Mouse (Mus musculus) MEL (cell line): Measurements from ENCODE around the gene Zfp54. TPM values are rescaled to one million over a fixed set of nuclear protein-coding genes. Genes with fewer than 3 reads are reported as not detected.
"Not testable (repeated sequence)": the region's sequence is repeated elsewhere in the genome, so short reads cannot be mapped to it uniquely, and the experiment has no call there.

Source experiments
- DNase-seq: peaks from one replicate; pipeline ENCODE4 v3.0.0; 2011; ENCODE audit warnings: low read depth, low spot score
- H3K27ac ChIP-seq: 2 replicates; pipeline ENCODE4 v1.5.1; 2012; ENCODE audit warnings: low read depth, mild to moderate bottlenecking, control low read depth, low read length, moderate library complexity; ENCODE audit not compliant: control insufficient read depth
- H3K27me3 ChIP-seq, 2 experiments: fragments of 150-350 bp in 1 of 2; sonication (generic) in 1 of 2; 2 replicates each; pipeline ENCODE4 v1.6.1; 2012; ENCODE audit warnings: low read length in 2 of 2, mild to moderate bottlenecking in 2 of 2, improper control_type of control experiment in 1 of 2, moderate library complexity in 1 of 2; ENCODE audit not compliant: insufficient read depth in 2 of 2, control insufficient read depth in 1 of 2
- H3K36me3 ChIP-seq, 2 experiments: 2 replicates each; pipeline ENCODE4 v1.6.1; 2012 to 2014; ENCODE audit warnings: low read length in 2 of 2, improper control_type of control experiment in 1 of 2, inconsistent platforms in 1 of 2, mild to moderate bottlenecking in 1 of 2; ENCODE audit not compliant: insufficient read depth in 2 of 2, control insufficient read depth in 1 of 2
- H3K4me1 ChIP-seq, 2 experiments: fragments of 150-350 bp in 1 of 2; sonication (generic) in 1 of 2; 2 replicates each; pipeline ENCODE4 v1.6.1; 2012; ENCODE audit warnings: low read length in 2 of 2, improper control_type of control experiment in 1 of 2, mild to moderate bottlenecking in 1 of 2; ENCODE audit not compliant: insufficient read depth in 2 of 2, control insufficient read depth in 1 of 2
- H3K4me3 ChIP-seq, 2 experiments: fragments of 150-350 bp in 1 of 2; sonication (generic) in 1 of 2; 2 replicates each; pipeline ENCODE4 v1.5.1; 2012; ENCODE audit warnings: low read depth in 2 of 2, low read length in 2 of 2, mild to moderate bottlenecking in 2 of 2, moderate library complexity in 2 of 2, control low read depth in 1 of 2, improper control_type of control experiment in 1 of 2; ENCODE audit not compliant: control insufficient read depth in 1 of 2, insufficient read depth in 1 of 2
- H3K79me2 ChIP-seq: 2 replicates; pipeline ENCODE4 v1.6.1; 2012; ENCODE audit warnings: mild to moderate bottlenecking, low read length, moderate library complexity; ENCODE audit not compliant: control insufficient read depth, poor library complexity, insufficient read depth
- H3K9ac ChIP-seq: 2 replicates; pipeline ENCODE4 v1.6.1; 2012; ENCODE audit warnings: low read depth, mild to moderate bottlenecking, control low read depth, low read length, moderate library complexity; ENCODE audit not compliant: control insufficient read depth, poor library complexity, severe bottlenecking
- H3K9me3 ChIP-seq: fragments of 150-350 bp; sonication (generic); replicated peaks from 2 replicates; pipeline ENCODE4 v1.6.1; 2012; ENCODE audit warnings: mild to moderate bottlenecking, low read length, improper control_type of control experiment, moderate library complexity; ENCODE audit not compliant: insufficient read depth
- BHLHE40 ChIP-seq: IDR thresholded peaks from 2 replicates; pipeline ENCODE4 v1.6.1; 2012; ENCODE audit warnings: low read depth, mild to moderate bottlenecking, inconsistent platforms, low read length, improper control_type of control experiment, borderline replicate concordance
- CHD2 ChIP-seq: IDR thresholded peaks from 2 replicates; pipeline ENCODE4 v1.6.1; 2011; ENCODE audit warnings: low read length, improper control_type of control experiment
- CTCF ChIP-seq, 3 experiments: IDR thresholded peaks in 2 of 3; conservative IDR thresholded peaks in 1 of 3; 2 replicates each; pipeline ENCODE4 v1.5.1; 2011 to 2012; ENCODE audit warnings: low read length in 3 of 3, low read depth in 2 of 3, mild to moderate bottlenecking in 2 of 3, improper control_type of control experiment in 1 of 3, inconsistent platforms in 1 of 3, mixed read lengths in 1 of 3, moderate library complexity in 1 of 3; ENCODE audit not compliant: control insufficient read depth in 1 of 3, insufficient read depth in 1 of 3, poor library complexity in 1 of 3, severe bottlenecking in 1 of 3
- GATA1 ChIP-seq: IDR thresholded peaks from 2 replicates; pipeline ENCODE4 v1.6.1; 2011; ENCODE audit warnings: low read depth, low read length, improper control_type of control experiment
- HCFC1 ChIP-seq: IDR thresholded peaks from 2 replicates; pipeline ENCODE4 v1.6.1; 2012; ENCODE audit warnings: low read depth, mild to moderate bottlenecking, inconsistent platforms, low read length, improper control_type of control experiment, moderate library complexity
- MAZ ChIP-seq: IDR thresholded peaks from 2 replicates; pipeline ENCODE4 v1.6.1; 2012; ENCODE audit warnings: low read depth, mild to moderate bottlenecking, inconsistent platforms, low read length, improper control_type of control experiment
- MXI1 ChIP-seq: IDR thresholded peaks from 2 replicates; pipeline ENCODE4 v1.6.1; 2011; ENCODE audit warnings: mild to moderate bottlenecking, low read depth, low read length, improper control_type of control experiment
- NRF1 ChIP-seq: IDR thresholded peaks from 2 replicates; pipeline ENCODE4 v1.6.1; 2014; ENCODE audit warnings: low read depth, mild to moderate bottlenecking, inconsistent platforms, low read length, improper control_type of control experiment, moderate library complexity; ENCODE audit not compliant: poor library complexity, insufficient read depth, severe bottlenecking
- POLR2A ChIP-seq, 2 experiments: IDR thresholded peaks; 2 replicates each; pipeline ENCODE4 v1.6.1; 2011 to 2012; ENCODE audit warnings: low read length in 2 of 2, mild to moderate bottlenecking in 2 of 2, control low read depth in 1 of 2, improper control_type of control experiment in 1 of 2, low read depth in 1 of 2, moderate library complexity in 1 of 2; ENCODE audit not compliant: control insufficient read depth in 1 of 2, insufficient read depth in 1 of 2, poor library complexity in 1 of 2
- POLR2AphosphoS5 ChIP-seq: IDR thresholded peaks from 2 replicates; pipeline ENCODE4 v1.6.1; 2012; ENCODE audit warnings: low read depth, borderline replicate concordance, mild to moderate bottlenecking, inconsistent platforms, low read length, moderate library complexity, mixed read lengths
- SIN3A ChIP-seq: IDR thresholded peaks from 2 replicates; pipeline ENCODE4 v1.6.1; 2012; ENCODE audit warnings: low read length, improper control_type of control experiment, inconsistent platforms
- TBP ChIP-seq: IDR thresholded peaks from 2 replicates; pipeline ENCODE4 v1.8.0; 2011; ENCODE audit warnings: low read depth, low read length, improper control_type of control experiment
- TCF12 ChIP-seq: IDR thresholded peaks from 2 replicates; pipeline ENCODE4 v1.6.1; 2014; ENCODE audit warnings: low read depth, mild to moderate bottlenecking, inconsistent platforms, low read length, improper control_type of control experiment, moderate library complexity
- USF2 ChIP-seq, 2 experiments: IDR thresholded peaks; 2 replicates each; pipeline ENCODE4 v1.6.1; 2011 to 2012; ENCODE audit warnings: improper control_type of control experiment in 2 of 2, low read length in 2 of 2, borderline replicate concordance in 1 of 2, inconsistent platforms in 1 of 2, low read depth in 1 of 2, mild to moderate bottlenecking in 1 of 2; ENCODE audit not compliant: insufficient read depth in 1 of 2
- ZC3H11A ChIP-seq: IDR thresholded peaks from 2 replicates; pipeline ENCODE4 v1.6.1; 2012; ENCODE audit warnings: low read depth, mild to moderate bottlenecking, inconsistent platforms, low read length, improper control_type of control experiment
- polyA plus RNA-seq, 2 experiments: library from polyadenylated mRNA; stranded (reverse) in 1 of 2; unstranded in 1 of 2; fragments of >175 nt in 1 of 2; fragments of >200 nt in 1 of 2; gene quantifications; 2 replicates each; pipeline versions ENCODE4 v1.2.1 to v1.2.4; 2012; ENCODE audit warnings: low replicate concordance in 2 of 2, low read depth in 1 of 2; ENCODE audit not compliant: insufficient read length in 2 of 2, insufficient read depth in 1 of 2, missing spikeins in 1 of 2
- total RNA-seq: library from RNA; depleted of rRNA; stranded (reverse); fragments of 300-350 nt; gene quantifications from 2 replicates; pipeline ENCODE4 v1.2.3, GENCODE M21; 2012

Gene Zfp54
- total and polyA plus RNA-seq, 3 experiments: 1.5 to 2.7 TPM; not detected in 1

GRCm38 (mm10) chr17:21383391-21384056 is 39.5 kb upstream of the Zfp54 start, which contains the start of gene Zfp677:
TSS of gene Zfp677 (plus strand) at chr17:21383748.
- Histone ChIP-seq H3K36me3 (no peaks in the 10 kb centered on the region), H3K27me3 (peaks cover 0 to 2% of the 10 kb centered on the region in 2 experiments; a peak in 1 of 4 replicates), H3K9me3 (no peaks in the 10 kb centered on the region), H3K79me2 (no peaks in the 10 kb centered on the region), H3K4me3 (no peak within 1 kb of the TSS), H3K27ac (no peak within 1 kb of the TSS), H3K9ac (no peak within 1 kb of the TSS), H3K4me1 (no peaks in the 10 kb centered on the region)
- DNase-seq: no peak
- no peak for TF ChIP-seq MXI1
- TF ChIP-seq POLR2A (IDR thresholded peaks at IDR 0.05; ENCODE audit: control insufficient read depth in 1 of 2, insufficient read depth in 1 of 2, low read depth in 1 of 2, low read length in 2 of 2, poor library complexity in 1 of 2): no peak
- TF ChIP-seq CTCF (IDR thresholded peaks at IDR 0.05 in 2 of 3, conservative IDR thresholded peaks at IDR 0.05 in 1 of 3; ENCODE audit: control insufficient read depth in 1 of 3, insufficient read depth in 1 of 3, low read depth in 2 of 3, low read length in 3 of 3, poor library complexity in 1 of 3, severe bottlenecking in 1 of 3): no peak
- TF ChIP-seq ZC3H11A: no peak
- no peak for TF ChIP-seq NRF1

DNA sequence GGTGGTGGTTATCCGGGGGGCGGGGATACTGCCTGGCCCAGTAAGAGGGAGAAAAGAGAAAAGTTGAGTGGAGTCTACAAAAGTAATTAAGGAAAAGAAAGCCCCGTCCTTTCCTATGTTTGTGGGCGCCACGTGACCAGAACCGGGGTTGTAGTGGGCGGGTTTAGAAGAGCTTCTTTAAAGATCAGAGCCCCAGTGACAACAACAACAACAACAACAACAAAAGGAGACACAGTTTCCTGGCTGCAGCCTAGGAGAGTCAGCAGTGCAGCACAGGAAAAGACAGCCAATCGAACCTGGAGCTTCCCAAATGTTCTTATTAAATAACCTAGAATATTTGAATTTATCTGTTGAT is 39.0 kb upstream of the Zfp54 start:
- DNase-seq: no peak

GRCm38 (mm10) chr17:21438806-21439400 is 15.9 kb downstream of the Zfp54 start:
- H3K36me3 ChIP-seq, H3K9me3 ChIP-seq, H3K9ac ChIP-seq, H3K4me3 ChIP-seq, H3K4me1 ChIP-seq, H3K79me2 ChIP-seq, H3K27ac ChIP-seq, H3K27me3 ChIP-seq, DNase-seq: not testable (repeated sequence)
- peak; percentile 54; the same call in 1 of the 2 replicates for TF ChIP-seq TBP

More for the DNA sequence above, 39.0 kb upstream of the Zfp54 start:
- Histone ChIP-seq H3K27me3 (peaks cover 0 to 2% of the 10 kb centered on the region in 2 experiments; a peak in 1 of 4 replicates), H3K36me3 (no peaks in the 10 kb centered on the region), H3K4me1 (no peaks in the 10 kb centered on the region), H3K9me3 (no peaks in the 10 kb centered on the region), H3K9ac (no peak overlapping the region), H3K27ac (no peak overlapping the region), H3K79me2 (no peaks in the 10 kb centered on the region), H3K4me3 (no peak overlapping the region)
- TF ChIP-seq CHD2 (no peak), TBP (no peak), MAZ (no peak), BHLHE40 (no peak), SIN3A (no peak), USF2 (IDR thresholded peaks at IDR 0.05; ENCODE audit: borderline replicate concordance in 1 of 2, insufficient read depth in 1 of 2, low read depth in 1 of 2, low read length in 2 of 2) (no peak), POLR2A (IDR thresholded peaks at IDR 0.05; ENCODE audit: control insufficient read depth in 1 of 2, insufficient read depth in 1 of 2, low read depth in 1 of 2, low read length in 2 of 2, poor library complexity in 1 of 2) (no peak), TCF12 (no peak), POLR2AphosphoS5 (no peak), ZC3H11A (no peak), MXI1 (no peak), GATA1 (no peak), HCFC1 (no peak), NRF1 (no peak)
